Mouse (Mus musculus) bone marrow, adult 2 months (tissue): ENCODE data around the gene Slc30a9.

Source experiments
- CTCF ChIP-seq: fragments of 200-500 bp; IDR thresholded peaks from 2 replicates; pipeline ENCODE4 v1.5.1; 2011; ENCODE audit warnings: low read length, control low read depth; ENCODE audit not compliant: control insufficient read depth, insufficient read depth
- POLR2A ChIP-seq: fragments of 200-500 bp; IDR thresholded peaks from 2 replicates; pipeline ENCODE4 v1.6.1; 2011; ENCODE audit warnings: low read depth, mild to moderate bottlenecking, control low read depth, low read length, borderline replicate concordance; ENCODE audit not compliant: control insufficient read depth

DNA sequence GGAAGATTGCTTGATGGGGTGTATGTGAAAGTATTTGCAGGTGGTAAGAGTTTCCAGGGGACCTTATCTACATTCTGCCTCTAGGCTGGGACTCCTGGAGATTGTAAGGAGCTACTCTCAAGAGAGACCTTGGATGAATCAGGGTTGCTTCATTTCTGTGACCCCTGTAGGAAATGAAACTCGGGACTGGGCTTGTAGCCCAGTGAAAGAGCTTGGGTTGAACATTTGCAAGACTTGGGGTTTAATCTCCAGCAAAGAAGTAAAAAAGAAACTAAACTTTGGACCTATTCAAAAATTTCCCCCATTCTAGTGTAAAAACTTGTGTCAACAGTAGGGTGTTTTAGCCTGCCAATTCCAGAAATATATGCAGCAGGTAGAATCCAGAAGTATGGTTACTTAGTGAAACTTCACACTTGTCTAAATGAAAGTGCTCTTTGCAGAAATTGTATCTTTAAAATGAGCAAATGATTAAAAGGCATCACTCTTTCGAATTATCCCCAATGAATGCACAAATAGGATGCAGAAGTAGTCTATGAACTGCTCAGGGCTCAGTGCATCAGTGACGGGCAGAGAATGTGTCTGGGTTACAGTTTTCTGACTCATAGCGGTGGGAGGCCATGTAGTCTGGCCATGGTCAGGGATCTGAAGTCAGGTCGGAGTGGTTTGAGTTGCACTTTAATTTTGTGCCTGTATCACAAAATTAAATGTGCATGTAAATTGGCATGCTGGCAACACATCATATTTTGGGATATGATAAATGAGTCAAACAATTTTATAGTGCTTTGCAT, 9.5 kb upstream of the Slc30a9 start:
- TF ChIP-seq POLR2A (no peak), CTCF (no peak)
